Mouse (Mus musculus) urinary bladder, postnatal 4 days (tissue): ENCODE data around the gene Art3.

ENCODE experiments used
- DNase-seq, 2 experiments: peaks; one replicate each; pipeline ENCODE4 v3.0.0; 2021 to 2022; ENCODE audit warnings: low spot score in 2 of 2

Art3 gene

GRCm38 (mm10) chr5:92413271-92413981, 81.8 kb downstream of the Art3 start:
- DNase-seq = no peak

- no peak for DNase-seq
These were observed 82.4 kb downstream of the Art3 start for GRCm38 (mm10) chr5:92413982-92414375.

- no peak for DNase-seq
These were observed 92.5 kb downstream of the Art3 start for GRCm38 (mm10) chr5:92424126-92424525.

- no peak for DNase-seq
These were observed 99.1 kb downstream of the Art3 start for GRCm38 (mm10) chr5:92430723-92431122.

GRCm38 (mm10) chr5:92431611-92432010, 100.0 kb downstream of the Art3 start:
- DNase-seq = no peak

- DNase-seq = no peak
These were observed 102.4 kb downstream of the Art3 start for GRCm38 (mm10) chr5:92434070-92434469.

- no peak for DNase-seq
These were observed 103.0 kb downstream of the Art3 start for GRCm38 (mm10) chr5:92434571-92434985.

GRCm38 (mm10) chr5:92435025-92435584, 103.5 kb downstream of the Art3 start, which contains the start of gene Nup54:
Nup54 (minus strand) TSS chr5:92435219.
- peak; percentile 92 to 93 for DNase-seq

- DNase-seq = no peak
These were observed 106.9 kb downstream of the Art3 start for GRCm38 (mm10) chr5:92438540-92438939.

- no peak for DNase-seq
These were observed 109.9 kb downstream of the Art3 start for GRCm38 (mm10) chr5:92441494-92441893.

GRCm38 (mm10) chr5:92442914-92443313, 111.3 kb downstream of the Art3 start:
- no peak for DNase-seq

GRCm38 (mm10) chr5:92445016-92445415, 113.4 kb downstream of the Art3 start:
- no peak for DNase-seq

GRCm38 (mm10) chr5:92446736-92447135, 115.1 kb downstream of the Art3 start:
- no peak for DNase-seq

GRCm38 (mm10) chr5:92452876-92453275, 121.2 kb downstream of the Art3 start:
- no peak for DNase-seq

GRCm38 (mm10) chr5:92457410-92457809, 125.8 kb downstream of the Art3 start:
- DNase-seq = no peak

- DNase-seq = peak in 1 of 2 experiments; percentile 32
These were observed 127.1 kb downstream of the Art3 start for GRCm38 (mm10) chr5:92458726-92459125.

GRCm38 (mm10) chr5:92461321-92461720, 129.7 kb downstream of the Art3 start:
- DNase-seq = peak; percentile 37 to 65
